Mouse (Mus musculus): ENCODE data around the gene Slc36a2.

GRCm38 (mm10) chr11:55117031-55117430 is 67.8 kb downstream of the Slc36a2 start:
- TF ChIP-seq POLR2A (IDR thresholded peaks at IDR 0.05; ENCODE audit: control insufficient read depth, extremely low read depth, insufficient read depth, low read length, poor library complexity) (no peak), CTCF (IDR thresholded peaks at IDR 0.05; ENCODE audit: borderline replicate concordance, control insufficient read depth, extremely low read depth, insufficient read depth, low read length, poor library complexity) (no peak)
